Mouse (Mus musculus) hindbrain, embryonic 15.5 days (tissue): ENCODE measurements at regions not wholly inside any gene's neighbourhood (a gene's known extent, or its start where the extent isn't known, plus 50 kb on each side); places are given as distances from the start of the nearest gene placed in this dataset.

Source experiments
- ATAC-seq: fragments of 200-750 bp; cut with Nextera tagmentation; 2 replicates; pipeline ENCODE4 v1.8.0; 2017; ENCODE audit warnings: low read depth, moderate number of reproducible peaks, moderate TSS enrichment; ENCODE audit not compliant: low FRiP score
- H3K27ac ChIP-seq: fragments of 300-500 bp; sonication (generic); replicated peaks from 2 replicates; pipeline ENCODE4 v1.5.1; 2015; ENCODE audit warnings: mild to moderate bottlenecking, inconsistent platforms
- H3K27me3 ChIP-seq: fragments of 300-500 bp; sonication (generic); 2 replicates; pipeline ENCODE4 v1.6.1; 2015; ENCODE audit warnings: control low read depth, inconsistent platforms
- H3K36me3 ChIP-seq: fragments of 300-500 bp; sonication (generic); 2 replicates; pipeline ENCODE4 v1.6.1; 2015; ENCODE audit warnings: control low read depth, inconsistent platforms
- H3K4me1 ChIP-seq: fragments of 300-500 bp; sonication (generic); replicated peaks from 2 replicates; pipeline ENCODE4 v1.6.1; 2015; ENCODE audit warnings: control low read depth, inconsistent platforms
- H3K4me2 ChIP-seq: fragments of 300-500 bp; sonication (generic); 2 replicates; pipeline ENCODE4 v1.6.1; 2015; ENCODE audit warnings: moderate library complexity, mild to moderate bottlenecking, inconsistent platforms
- H3K4me3 ChIP-seq: fragments of 300-500 bp; sonication (generic); 2 replicates; pipeline ENCODE4 v1.5.1; 2015; ENCODE audit warnings: mild to moderate bottlenecking, inconsistent platforms
- H3K9ac ChIP-seq: fragments of 300-500 bp; sonication (generic); 2 replicates; pipeline ENCODE4 v1.6.1; 2015; ENCODE audit warnings: inconsistent platforms
- H3K9me3 ChIP-seq: fragments of 300-500 bp; sonication (generic); 2 replicates; pipeline ENCODE4 v1.6.1; 2016; ENCODE audit warnings: control low read depth, inconsistent platforms
- WGBS: fragments of 180-500 bp; shearing (Covaris S2); methylation state at CpG from one replicate; pipeline ENCODE4 v1.1.7; 2015; 5-methylcytosine and 5-hydroxymethylcytosine counted together

- ATAC-seq: no peak
- Histone ChIP-seq H3K27ac (no peak overlapping the region), H3K9me3 (no peaks in the 10 kb centered on the region), H3K4me2 (no peak overlapping the region), H3K27me3 (no peaks in the 10 kb centered on the region), H3K4me3 (no peak overlapping the region), H3K36me3 (no peaks in the 10 kb centered on the region), H3K9ac (no peak overlapping the region), H3K4me1 (no peaks in the 10 kb centered on the region)
- 21% methylated on average over 3 of the region's 3 CpGs for WGBS
These were observed 619.3 kb downstream of the Slc22a22 start for GRCm38 (mm10) chr15:56858134-56858533.

- WGBS: 17% methylated on average over 2 of the region's 2 CpGs
- Histone ChIP-seq H3K9ac (no peak overlapping the region), H3K9me3 (no peaks in the 10 kb centered on the region), H3K4me2 (no peak overlapping the region), H3K4me1 (no peaks in the 10 kb centered on the region), H3K4me3 (no peak overlapping the region), H3K36me3 (no peaks in the 10 kb centered on the region), H3K27ac (no peak overlapping the region), H3K27me3 (no peaks in the 10 kb centered on the region)
- ATAC-seq: no peak
These were observed 621.4 kb downstream of the Slc22a22 start for GRCm38 (mm10) chr15:56856057-56856456.

- Histone ChIP-seq H3K4me3 (no peak overlapping the region), H3K9me3 (no peaks in the 10 kb centered on the region), H3K36me3 (no peaks in the 10 kb centered on the region), H3K9ac (no peak overlapping the region), H3K4me1 (no peaks in the 10 kb centered on the region), H3K4me2 (no peak overlapping the region), H3K27ac (no peak overlapping the region), H3K27me3 (no peaks in the 10 kb centered on the region)
- no peak for ATAC-seq
- WGBS: 79% methylated on average over 5 of the region's 5 CpGs
These were observed 624.3 kb downstream of the Slc22a22 start for GRCm38 (mm10) chr15:56853106-56853505.

- no peak overlapping the region for H3K4me2 ChIP-seq
- H3K36me3 ChIP-seq: no peaks in the 10 kb centered on the region
- no peak overlapping the region for H3K4me3 ChIP-seq
- H3K9me3 ChIP-seq: no peaks in the 10 kb centered on the region
- no peaks in the 10 kb centered on the region for H3K27me3 ChIP-seq
- no peaks in the 10 kb centered on the region for H3K4me1 ChIP-seq
- no peak overlapping the region for H3K9ac ChIP-seq
- H3K27ac ChIP-seq: no peak overlapping the region
- peak; percentile 19; the same call in 1 of the 2 replicates for ATAC-seq
- 63% methylated on average over 6 of the region's 6 CpGs for WGBS
These were observed 629.8 kb downstream of the Slc22a22 start for GRCm38 (mm10) chr15:56847469-56848128.

- Histone ChIP-seq H3K9ac (no peak overlapping the region), H3K4me3 (no peak overlapping the region), H3K36me3 (no peaks in the 10 kb centered on the region), H3K4me2 (no peak overlapping the region), H3K27me3 (no peaks in the 10 kb centered on the region), H3K27ac (no peak overlapping the region), H3K9me3 (no peaks in the 10 kb centered on the region), H3K4me1 (no peaks in the 10 kb centered on the region)
- WGBS: 74% methylated on average over 1 of the region's 1 CpGs
- ATAC-seq: no peak
These were observed 632.9 kb downstream of the Slc22a22 start for GRCm38 (mm10) chr15:56844574-56844973.

GRCm38 (mm10) chr15:56841516-56841915 is 635.9 kb downstream of the Slc22a22 start:
- 94% methylated on average over 3 of the region's 3 CpGs for WGBS

GRCm38 (mm10) chr15:56837292-56837691 is 640.1 kb downstream of the Slc22a22 start:
- Histone ChIP-seq H3K27ac (no peak overlapping the region), H3K36me3 (no peaks in the 10 kb centered on the region), H3K27me3 (no peaks in the 10 kb centered on the region), H3K9ac (no peak overlapping the region), H3K9me3 (no peaks in the 10 kb centered on the region), H3K4me1 (no peaks in the 10 kb centered on the region), H3K4me3 (no peak overlapping the region), H3K4me2 (no peak overlapping the region)
- no peak for ATAC-seq
- WGBS: 94% methylated on average over 1 of the region's 1 CpGs

More at GRCm38 (mm10) chr15:56841516-56841915, 635.9 kb downstream of the Slc22a22 start:
- Histone ChIP-seq H3K4me3 (no peak overlapping the region), H3K4me1 (no peaks in the 10 kb centered on the region), H3K9ac (no peak overlapping the region), H3K36me3 (no peaks in the 10 kb centered on the region), H3K4me2 (no peak overlapping the region), H3K27ac (no peak overlapping the region), H3K27me3 (no peaks in the 10 kb centered on the region), H3K9me3 (no peaks in the 10 kb centered on the region)
- no peak for ATAC-seq

- no peaks in the 10 kb centered on the region for H3K4me1 ChIP-seq
- H3K4me2 ChIP-seq: no peak overlapping the region
- no peaks in the 10 kb centered on the region for H3K9me3 ChIP-seq
- WGBS: 87% methylated on average over 2 of the region's 2 CpGs
- no peak overlapping the region for H3K27ac ChIP-seq
- H3K27me3 ChIP-seq: no peaks in the 10 kb centered on the region
- ATAC-seq: no peak
- H3K9ac ChIP-seq: no peak overlapping the region
- H3K4me3 ChIP-seq: no peak overlapping the region
- H3K36me3 ChIP-seq: no peaks in the 10 kb centered on the region
These were observed 642.8 kb downstream of the Slc22a22 start for GRCm38 (mm10) chr15:56834621-56835020.

GRCm38 (mm10) chr15:56832666-56833065 is 644.8 kb downstream of the Slc22a22 start:
- Histone ChIP-seq H3K27me3 (no peaks in the 10 kb centered on the region), H3K4me2 (no peak overlapping the region), H3K27ac (no peak overlapping the region), H3K9me3 (no peaks in the 10 kb centered on the region), H3K4me1 (no peaks in the 10 kb centered on the region), H3K9ac (no peak overlapping the region), H3K4me3 (no peak overlapping the region), H3K36me3 (no peaks in the 10 kb centered on the region)
- no peak for ATAC-seq
- WGBS: 97% methylated on average over 7 of the region's 7 CpGs

- H3K9me3 ChIP-seq: no peaks in the 10 kb centered on the region
- no peak for ATAC-seq
- no peak overlapping the region for H3K27ac ChIP-seq
- no peaks in the 10 kb centered on the region for H3K27me3 ChIP-seq
- H3K4me2 ChIP-seq: no peak overlapping the region
- no peak overlapping the region for H3K4me3 ChIP-seq
- WGBS: 74% methylated on average over 8 of the region's 8 CpGs
- H3K4me1 ChIP-seq: peaks cover 5% of the 10 kb centered on the region; the same call in 1 of the 2 replicates
- H3K9ac ChIP-seq: no peak overlapping the region
- no peaks in the 10 kb centered on the region for H3K36me3 ChIP-seq
These were observed 656.3 kb downstream of the Slc22a22 start for GRCm38 (mm10) chr15:56820977-56821579.

GRCm38 (mm10) chr15:56820256-56820976 is 657.0 kb downstream of the Slc22a22 start:
- H3K4me3 ChIP-seq: no peak overlapping the region
- H3K9ac ChIP-seq: no peak overlapping the region
- H3K4me1 ChIP-seq: peaks cover 5% of the 10 kb centered on the region; the same call in 1 of the 2 replicates
- no peak for ATAC-seq
- H3K9me3 ChIP-seq: no peaks in the 10 kb centered on the region
- no peaks in the 10 kb centered on the region for H3K36me3 ChIP-seq
- no peak overlapping the region for H3K27ac ChIP-seq
- 82% methylated on average over 4 of the region's 4 CpGs for WGBS
- no peaks in the 10 kb centered on the region for H3K27me3 ChIP-seq
- H3K4me2 ChIP-seq: no peak overlapping the region

- Histone ChIP-seq H3K4me3 (no peak overlapping the region), H3K36me3 (no peaks in the 10 kb centered on the region), H3K9ac (no peak overlapping the region), H3K27me3 (no peaks in the 10 kb centered on the region), H3K27ac (no peak overlapping the region), H3K4me2 (no peak overlapping the region), H3K9me3 (no peaks in the 10 kb centered on the region), H3K4me1 (peaks cover 5% of the 10 kb centered on the region; the same call in 1 of the 2 replicates)
- ATAC-seq: no peak
- 52% methylated on average over 4 of the region's 4 CpGs for WGBS
These were observed 659.2 kb downstream of the Slc22a22 start for GRCm38 (mm10) chr15:56818158-56818690.
